Mouse (Mus musculus): ENCODE data around the gene Tst.

Gene Tst

GRCm38 (mm10) chr15:78405517-78406211, at the start of gene Tst:
Tst (minus strand) TSS chr15:78405907.
- DNase-seq, result peak; percentile 94 to 97

GRCm38 (mm10) chr15:78455168-78455567, 49.5 kb upstream of the Tst start:
- no peak for DNase-seq

GRCm38 (mm10) chr15:78452929-78453328, 47.2 kb upstream of the Tst start:
- DNase-seq, result no peak

- no peak for DNase-seq
These were observed 45.5 kb upstream of the Tst start for GRCm38 (mm10) chr15:78451201-78451600.

GRCm38 (mm10) chr15:78450419-78450768, 44.7 kb upstream of the Tst start:
- DNase-seq, result no peak

GRCm38 (mm10) chr15:78449694-78450418, 44.1 kb upstream of the Tst start:
- DNase-seq, result peak; percentile 62 to 66

- DNase-seq, result peak in 1 of 2 experiments; percentile 27
These were observed 43.4 kb upstream of the Tst start for GRCm38 (mm10) chr15:78449131-78449530.

GRCm38 (mm10) chr15:78447746-78448535, 42.2 kb upstream of the Tst start:
- DNase-seq, result peak; percentile 93 to 96

GRCm38 (mm10) chr15:78447121-78447520, 41.4 kb upstream of the Tst start:
- no peak for DNase-seq

- no peak for DNase-seq
These were observed 38.1 kb upstream of the Tst start for GRCm38 (mm10) chr15:78443857-78444256.

GRCm38 (mm10) chr15:78442231-78442630, 36.5 kb upstream of the Tst start:
- DNase-seq, result no peak

GRCm38 (mm10) chr15:78438973-78439372, 33.3 kb upstream of the Tst start:
- no peak for DNase-seq

GRCm38 (mm10) chr15:78438505-78438904, 32.8 kb upstream of the Tst start:
- no peak for DNase-seq

GRCm38 (mm10) chr15:78438018-78438394, 32.3 kb upstream of the Tst start:
- DNase-seq, result no peak

- DNase-seq, result peak; percentile 61 to 72
These were observed 31.7 kb upstream of the Tst start for GRCm38 (mm10) chr15:78437237-78438017.

- peak; percentile 87 to 93 for DNase-seq
These were observed 30.9 kb upstream of the Tst start for GRCm38 (mm10) chr15:78436380-78437192.

GRCm38 (mm10) chr15:78435681-78436080, 30.0 kb upstream of the Tst start:
- DNase-seq, result no peak

- DNase-seq, result peak in 1 of 2 experiments; percentile 60
These were observed 29.3 kb upstream of the Tst start for GRCm38 (mm10) chr15:78434896-78435520.

GRCm38 (mm10) chr15:78431541-78432121, 25.9 kb upstream of the Tst start:
- DNase-seq, result no peak

GRCm38 (mm10) chr15:78430874-78431273, 25.2 kb upstream of the Tst start:
- DNase-seq, result no peak
